In genomic region chr15:103537822-103538213, GRCm38 (mm10) we compare ENCODE assay signal across 8 mouse cellular contexts. TPM values are rescaled to one million over a fixed set of nuclear protein-coding genes. Genes with fewer than 3 reads are reported as not detected.
A peak's percentile ranks its signal among the peaks of the same experiment; 100 is the strongest.
DNase-seq lines count a peak whose midpoint lies in the region; ATAC-seq and TF ChIP-seq lines count a peak whose summit lies in the region.

Gene Ppp1r1a (minus strand): TSS chr15:103538003.

- peak; percentile 67 for ATAC-seq in cerebellum, adult (ENCODE audit: insufficient number of reproducible peaks, low FRiP score, low TSS enrichment)
- ATAC-seq in limb, embryonic 12.5 days (ENCODE audit: insufficient number of reproducible peaks, insufficient read depth, low FRiP score, low TSS enrichment, low read depth): peak; percentile 48; the same call in 1 of the 2 replicates
- peak; percentile 77 for ATAC-seq in midbrain, postnatal 0 days (ENCODE audit: low FRiP score)

- intact Hi-C loops in gastrocnemius, postnatal 36 days (cut with DNase I): no loop called here

- no peak for DNase-seq in cerebellum, adult 9-10 months
- peak; percentile 88 for DNase-seq in embryo, embryonic 10 days (ENCODE audit: low spot score)
- peak; percentile 44 to 48 for DNase-seq in gastrocnemius, postnatal 36 days
- DNase-seq in kidney, adult 18-20 months: peak; percentile 58
- DNase-seq in midbrain, postnatal 0 days (ENCODE audit: low spot score): peak; percentile 88
- peak; percentile 34 for DNase-seq in yolk sac, embryonic 10.5 days (ENCODE audit: low spot score)

- no peak within 1 kb of the TSS for H3K27ac ChIP-seq in limb, embryonic 12.5 days
- peak within 1 kb of the TSS; percentile 84 for H3K27ac ChIP-seq in midbrain, postnatal 0 days (ENCODE audit: low read depth, low read length)

- H3K4me3 ChIP-seq in limb, embryonic 12.5 days (replicated peaks): peak within 1 kb of the TSS; percentile 65
- peak within 1 kb of the TSS; percentile 91 for H3K4me3 ChIP-seq in midbrain, postnatal 0 days (ENCODE audit: low read depth, low read length)

- H3K4me2 ChIP-seq in limb, embryonic 12.5 days: peak within 1 kb of the TSS; percentile 96
- H3K4me2 ChIP-seq in midbrain, postnatal 0 days (ENCODE audit: low read depth, low read length, poor library complexity, severe bottlenecking): peak within 1 kb of the TSS; percentile 77

- H3K4me1 ChIP-seq in limb, embryonic 12.5 days (replicated peaks): peaks cover 24% of the 10 kb centered on the region
- peaks cover 3% of the 10 kb centered on the region; the same call in 1 of the 2 replicates for H3K4me1 ChIP-seq in midbrain, postnatal 0 days (ENCODE audit: insufficient read depth, low read length)

- no peaks in the 10 kb centered on the region for H3K9me3 ChIP-seq in limb, embryonic 12.5 days
- no peaks in the 10 kb centered on the region for H3K9me3 ChIP-seq in midbrain, postnatal 0 days (ENCODE audit: low read length)

- 0% methylated on average over 36 of the region's 36 CpGs for WGBS in limb, embryonic 12.5 days
- WGBS in midbrain, postnatal 0 days: under 1% methylated on average over 36 of the region's 36 CpGs

- no peaks in the 10 kb centered on the region for H3K36me3 ChIP-seq in limb, embryonic 12.5 days
- 0 out of 2 replicates have a peak, but pooled peaks cover 5% of the 10 kb centered on the region for H3K36me3 ChIP-seq in midbrain, postnatal 0 days (ENCODE audit: insufficient read depth, low read length)

- H3K9ac ChIP-seq in limb, embryonic 12.5 days (replicated peaks): peak within 1 kb of the TSS; percentile 63
- H3K9ac ChIP-seq in midbrain, postnatal 0 days (replicated peaks; ENCODE audit: low read length, poor library complexity, severe bottlenecking): peak within 1 kb of the TSS; percentile 83

- TF ChIP-seq CTCF in midbrain, postnatal 0 days (IDR thresholded peaks at IDR 0.05): no peak

- peaks cover 55% of the 10 kb centered on the region for H3K27me3 ChIP-seq in limb, embryonic 12.5 days
- H3K27me3 ChIP-seq in midbrain, postnatal 0 days (ENCODE audit: insufficient read depth, low read length): no peaks in the 10 kb centered on the region

RNA-seq across cellular contexts. Expression of gene Ppp1r1a, which starts in this region (rescaled TPM):
- total RNA-seq in gastrocnemius, postnatal 36 days (2021): 100 to 1,000 TPM in 1 of 2 experiments, 10 to 100 TPM in 1; 64.6 to 121 TPM
- 7.9 and 10.1 TPM in 2 replicates for polyA plus RNA-seq in limb, embryonic 12.5 days (2016; fragmentation: Nextera tagmentation; extraction: Ambion mirVana)
- total RNA-seq in midbrain, postnatal 0 days (2014; rRNA removed): 111 and 156 TPM in 2 replicates
- 230 TPM in 2 replicates for polyA plus RNA-seq in midbrain, postnatal 0 days (2015; fragmentation: Nextera tagmentation; extraction: Ambion mirVana)

Comparison
In these comparisons a context has a peak if more than half of its experiments do, and no peak if none do; other contexts are left out.
1. RNA of gene Ppp1r1a (polyA plus RNA-seq): 230 TPM in midbrain, postnatal 0 days; 7.9 to 10.1 TPM in limb, embryonic 12.5 days; every median in the first group is over 10 times any median in the second.
2. Peak in every context shown above with its lines, with median percentiles within 50 percentile points of each other: ATAC-seq.